Mouse (Mus musculus): Measurements from ENCODE around the gene Cep170. TPM values are rescaled to one million over a fixed set of nuclear protein-coding genes. Genes with fewer than 3 reads are reported as not detected.

Cep170 gene
- polyA plus RNA-seq (2014; fragmentation: Illumina TruSeq; extraction: RNeasy Lipid Tissue Mini Kit (QIAGEN cat#74804); ENCODE audit: low replicate concordance), result 10.3 TPM

DNA sequence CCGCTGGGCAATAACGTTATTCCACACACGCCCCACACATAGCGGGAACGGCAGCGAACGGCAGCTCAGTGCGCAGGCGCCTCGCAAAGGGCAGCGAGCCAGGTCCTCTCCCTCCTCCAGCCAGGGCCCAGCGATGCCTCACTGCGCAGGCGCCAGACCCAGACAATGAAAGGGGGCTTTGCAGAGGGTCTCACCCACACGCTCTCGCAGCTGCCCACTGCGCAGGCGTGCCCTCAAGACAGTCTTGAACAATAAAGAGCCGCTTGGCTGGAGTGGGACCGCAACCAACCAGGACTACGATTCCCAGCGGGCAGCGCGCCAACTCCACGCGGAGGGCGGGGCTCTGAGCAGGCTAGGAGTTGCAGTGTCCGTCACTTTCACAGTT, at the start of gene Cep170:
Gene Cep170 (minus strand): TSS at position 32 of the 385 bp plus-strand sequence.

DNA sequence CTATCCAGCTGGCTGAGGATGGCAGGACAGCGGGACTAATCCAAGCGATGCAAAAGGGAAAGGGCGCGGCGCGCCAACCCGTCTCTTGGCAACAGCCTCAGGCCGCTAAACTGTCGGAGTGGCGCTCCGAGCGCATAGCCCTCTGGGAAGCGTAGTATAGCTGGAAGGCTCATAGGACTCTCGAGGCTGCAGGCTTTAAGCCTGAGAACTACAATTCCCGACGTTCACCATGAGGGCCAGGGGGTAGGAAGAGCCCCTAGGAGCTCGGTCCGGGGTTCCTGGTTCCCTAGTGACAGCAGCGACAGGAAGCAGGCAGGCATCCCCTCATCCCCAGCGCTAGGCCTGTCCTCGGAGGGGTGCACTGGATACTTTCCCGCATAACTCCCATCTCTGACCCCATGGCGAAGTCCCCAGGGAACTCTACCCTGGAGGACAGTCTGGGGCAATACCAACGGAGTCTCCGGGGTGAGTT, 760 bp upstream of the Cep170 start, which contains the start of gene Sdccag8:
Gene Sdccag8 (plus strand): TSS at position 70 of the 472 bp plus-strand sequence.

Other genes with a start within 250 kb of the Cep170 start
- 5.8 TPM for gene Sdccag8, start 593 bp upstream of the Cep170 start, polyA plus RNA-seq (2014; fragmentation: Illumina TruSeq; extraction: RNeasy Lipid Tissue Mini Kit (QIAGEN cat#74804); ENCODE audit: low replicate concordance)